Mouse (Mus musculus): ENCODE results near the gene Ten1.

DNA sequence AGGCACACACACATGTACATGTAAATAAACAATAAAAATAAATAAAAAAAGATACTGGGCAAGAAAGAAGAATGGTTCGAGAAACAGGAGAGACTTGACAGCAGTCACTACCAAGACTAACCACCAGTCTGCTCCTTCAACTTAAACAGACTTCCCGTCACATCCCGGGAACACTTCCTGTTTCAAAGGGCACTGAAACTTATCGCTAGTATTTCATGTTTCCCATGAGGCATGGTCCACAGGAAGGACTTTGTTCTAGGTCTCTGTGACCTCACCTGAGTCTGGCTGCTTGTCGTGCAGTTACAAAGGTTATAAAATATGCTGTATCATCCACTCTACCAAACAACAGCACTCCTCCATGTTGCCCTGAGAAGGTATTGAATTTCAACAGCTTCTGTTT, 3.4 kb upstream of the Ten1 start:
- TF ChIP-seq CTCF (IDR thresholded peaks at IDR 0.05; ENCODE audit: low read depth, low read length) (no peak), EP300 (IDR thresholded peaks at IDR 0.05; ENCODE audit: insufficient read depth, low read depth, low read length) (no peak), POLR2A (IDR thresholded peaks at IDR 0.05; ENCODE audit: insufficient read depth, low read length) (no peak)
